Comparison of ENCODE assay signal across 8 mouse cellular contexts in the genomic region with DNA sequence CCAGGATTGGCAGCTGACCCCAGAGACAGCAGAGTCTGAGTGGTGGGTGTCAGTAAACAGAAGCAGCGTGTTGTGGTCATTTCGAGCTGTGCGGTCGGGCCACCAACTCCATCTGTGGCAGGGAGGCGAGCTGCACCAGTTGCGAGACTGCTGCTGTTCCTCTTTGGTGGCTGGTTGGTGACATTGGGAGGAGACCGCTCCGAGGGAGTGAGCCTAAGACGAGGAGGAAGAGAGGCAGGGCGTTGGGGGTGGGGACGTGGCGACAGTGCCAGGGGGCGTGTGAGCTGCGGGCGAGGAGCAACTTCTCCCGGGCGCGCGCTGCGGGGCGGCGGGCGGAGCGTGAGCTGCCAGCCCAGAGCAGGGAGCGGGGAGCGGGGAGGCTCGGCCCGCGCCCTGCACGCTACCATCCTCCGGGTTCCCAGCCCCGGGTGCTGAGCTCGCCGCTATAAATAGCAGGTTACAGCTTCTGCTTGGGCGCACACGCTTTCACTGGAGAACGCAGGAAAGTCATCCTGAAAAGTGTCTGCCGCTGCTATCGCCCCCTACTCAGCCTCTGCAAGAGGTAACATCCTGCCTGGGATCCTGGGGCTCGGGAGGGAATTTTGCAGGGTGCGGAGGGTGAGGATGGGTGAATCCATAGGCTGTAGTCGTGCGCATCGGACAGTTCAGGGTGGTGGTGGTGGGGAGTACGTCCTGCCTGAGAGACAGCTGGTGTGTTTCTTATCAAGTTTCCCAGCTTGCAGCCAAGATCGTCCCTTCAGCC. TPM values are rescaled to one million over a fixed set of nuclear protein-coding genes. Genes with fewer than 3 reads are reported as not detected.
A peak's percentile ranks its signal among the peaks of the same experiment; 100 is the strongest.
DNase-seq lines count a peak whose midpoint lies in the region; ATAC-seq and TF ChIP-seq lines count a peak whose summit lies in the region.

A gene (plus strand): TSS at position 321 of the 763 bp plus-strand sequence.

- no peaks in the 10 kb centered on the region for H3K4me1 ChIP-seq in limb, embryonic 12.5 days (replicated peaks)
- peaks cover 11% of the 10 kb centered on the region for H3K4me1 ChIP-seq in midbrain, embryonic 13.5 days (replicated peaks)
- no peaks in the 10 kb centered on the region for H3K4me1 ChIP-seq in small intestine, adult 2 months (ENCODE audit: control insufficient read depth, insufficient read depth, insufficient read length, low read length)

- TF ChIP-seq POLR2A in small intestine, adult 2 months (IDR thresholded peaks at IDR 0.05; ENCODE audit: low read depth, low read length), result no peak

- ATAC-seq in limb, embryonic 12.5 days (ENCODE audit: insufficient number of reproducible peaks, insufficient read depth, low FRiP score, low TSS enrichment, low read depth), result peak; percentile 67
- peak; percentile 86 for ATAC-seq in midbrain, embryonic 13.5 days

- H3K27ac ChIP-seq in limb, embryonic 12.5 days, result no peak within 1 kb of the TSS
- no peak within 1 kb of the TSS; the same call in 1 of the 2 replicates for H3K27ac ChIP-seq in midbrain, embryonic 13.5 days
- no peak within 1 kb of the TSS for H3K27ac ChIP-seq in small intestine, adult 2 months (ENCODE audit: insufficient read depth, low read depth, low read length)

- H3K27me3 ChIP-seq in limb, embryonic 12.5 days, result peaks cover 20% of the 10 kb centered on the region
- H3K27me3 ChIP-seq in midbrain, embryonic 13.5 days, result peaks cover 8% of the 10 kb centered on the region
- H3K27me3 ChIP-seq in small intestine, adult 2 months (ENCODE audit: control insufficient read depth, insufficient read depth, low read length), result no peaks in the 10 kb centered on the region; the same call in 1 of the 2 replicates

- no peak for TF ChIP-seq CTCF in small intestine, adult 2 months (IDR thresholded peaks at IDR 0.05; ENCODE audit: extremely low read depth, insufficient read length, insufficient replicate concordance, low read depth, low read length)

- H3K9me3 ChIP-seq in limb, embryonic 12.5 days, result no peaks in the 10 kb centered on the region
- no peaks in the 10 kb centered on the region for H3K9me3 ChIP-seq in midbrain, embryonic 13.5 days

- DNase-seq in adrenal gland, postnatal 25 days, result peak; percentile 71
- peak; percentile 58 for DNase-seq in embryo, embryonic 9.5 days (ENCODE audit: extremely low spot score)
- peak; percentile 69 to 72 for DNase-seq in heart, adult 18-20 months
- DNase-seq in kidney, adult 18-20 months, result peak; percentile 58
- DNase-seq in adipocyte (ENCODE audit: low spot score), result no peak

- 1% methylated on average over 46 of the region's 46 CpGs for WGBS in limb, embryonic 12.5 days
- under 1% methylated on average over 46 of the region's 46 CpGs for WGBS in midbrain, embryonic 13.5 days
- 1% methylated on average over 46 of the region's 46 CpGs for WGBS in small intestine, adult 2 months

- H3K9ac ChIP-seq in limb, embryonic 12.5 days (replicated peaks), result peak within 1 kb of the TSS; percentile 65
- H3K9ac ChIP-seq in midbrain, embryonic 13.5 days (replicated peaks), result peak within 1 kb of the TSS; percentile 74

- no peaks in the 10 kb centered on the region for H3K36me3 ChIP-seq in limb, embryonic 12.5 days
- no peaks in the 10 kb centered on the region for H3K36me3 ChIP-seq in midbrain, embryonic 13.5 days
- no peaks in the 10 kb centered on the region for H3K36me3 ChIP-seq in small intestine, adult 2 months (ENCODE audit: control insufficient read depth, insufficient read depth, low read length)

- H3K4me2 ChIP-seq in limb, embryonic 12.5 days, result peak within 1 kb of the TSS; percentile 98
- H3K4me2 ChIP-seq in midbrain, embryonic 13.5 days (replicated peaks), result peak within 1 kb of the TSS; percentile 94

- peak within 1 kb of the TSS; percentile 62 for H3K4me3 ChIP-seq in limb, embryonic 12.5 days (replicated peaks)
- H3K4me3 ChIP-seq in midbrain, embryonic 13.5 days (replicated peaks), result peak within 1 kb of the TSS; percentile 66
- peak within 1 kb of the TSS; percentile 66 for H3K4me3 ChIP-seq in small intestine, adult 2 months (ENCODE audit: low read depth, low read length)

RNA-seq across cellular contexts. Expression of the gene that starts here (rescaled TPM):
- total RNA-seq in adrenal gland, postnatal 25 days (2021), result 8.7 and 9.2 TPM in 2 replicates
- 10 to 100 TPM; 51.8 to 70.6 TPM for total RNA-seq in heart, adult 18-20 months (2021)
- 14.4 and 15.7 TPM in 2 replicates for polyA plus RNA-seq in limb, embryonic 12.5 days (2016; fragmentation: Nextera tagmentation; extraction: Ambion mirVana)
- polyA plus RNA-seq in midbrain, embryonic 13.5 days (2015; fragmentation: Nextera tagmentation; extraction: Ambion mirVana), result 5.0 and 6.3 TPM in 2 replicates
- 0.38 and 0.41 TPM in 2 replicates for polyA plus RNA-seq in small intestine, adult 2 months (2012; rRNA removed)
